Mouse (Mus musculus): Measurements from ENCODE around the gene Ifitm7.

DNA sequence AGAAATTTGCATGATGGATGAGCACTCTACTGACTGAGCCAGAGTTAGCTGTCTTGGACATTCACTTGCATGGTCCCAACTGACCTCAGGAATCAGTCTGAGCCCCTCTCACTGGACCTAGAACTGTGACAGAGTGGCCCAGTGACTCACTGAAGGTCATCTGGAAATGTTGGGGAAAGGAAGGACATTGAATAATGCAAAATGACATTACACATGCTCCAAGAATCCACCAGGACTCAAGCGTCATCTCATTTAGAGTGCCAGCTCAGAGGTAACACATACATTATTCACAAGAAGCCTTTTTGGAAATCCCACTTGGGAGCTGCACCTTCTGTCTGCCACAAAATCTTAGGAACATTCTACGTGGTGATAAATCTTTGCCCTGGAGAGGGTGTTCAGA is 43.2 kb upstream of the Ifitm7 start:
- TF ChIP-seq POLR2A (IDR thresholded peaks at IDR 0.05; ENCODE audit: control insufficient read depth in 1 of 2, insufficient read depth in 1 of 2, low read depth in 1 of 2, low read length in 2 of 2, poor library complexity in 1 of 2): no peak
- no peak for TF ChIP-seq NRF1 (IDR thresholded peaks at IDR 0.05; ENCODE audit: insufficient read depth, low read depth, low read length, poor library complexity, severe bottlenecking)
- TF ChIP-seq CTCF (IDR thresholded peaks at IDR 0.05 in 2 of 3, conservative IDR thresholded peaks at IDR 0.05 in 1 of 3; ENCODE audit: control insufficient read depth in 1 of 3, insufficient read depth in 1 of 3, low read depth in 2 of 3, low read length in 3 of 3, poor library complexity in 1 of 3, severe bottlenecking in 1 of 3): no peak
- no peak for TF ChIP-seq HCFC1 (IDR thresholded peaks at IDR 0.05; ENCODE audit: low read depth, low read length)
- TF ChIP-seq USF1 (IDR thresholded peaks at IDR 0.05; ENCODE audit: low read depth, low read length): no peak
- TF ChIP-seq RCOR1 (IDR thresholded peaks at IDR 0.05; ENCODE audit: low read depth, low read length): no peak
- no peak for TF ChIP-seq MEF2A (IDR thresholded peaks at IDR 0.05; ENCODE audit: extremely low read depth, insufficient replicate concordance, low read depth, low read length, poor library complexity, severe bottlenecking)
- no peak for TF ChIP-seq ZNF384 (IDR thresholded peaks at IDR 0.05; ENCODE audit: low read depth, low read length)
- TF ChIP-seq UBTF (IDR thresholded peaks at IDR 0.05; ENCODE audit: borderline replicate concordance, insufficient read depth, low read depth, low read length): no peak
- TF ChIP-seq JUND (IDR thresholded peaks at IDR 0.05; ENCODE audit: low read depth, low read length): no peak
- TF ChIP-seq E2F4 (IDR thresholded peaks at IDR 0.05; ENCODE audit: borderline replicate concordance, low read depth, low read length): no peak
- TF ChIP-seq GATA1 (IDR thresholded peaks at IDR 0.05; ENCODE audit: low read depth, low read length): no peak
